Mouse (Mus musculus) lung, embryonic 16.5 days (tissue): ENCODE measurements around the gene Spsb3. TPM values are rescaled to one million over a fixed set of nuclear protein-coding genes. Genes with fewer than 3 reads are reported as not detected.

Source experiments
- ATAC-seq: fragments of 200-750 bp; cut with Nextera tagmentation; 2 replicates; pipeline ENCODE4 v1.8.0; 2017; ENCODE audit warnings: low read depth, mild to moderate bottlenecking, moderate library complexity
- H3K27ac ChIP-seq: fragments of 300-500 bp; sonication (generic); 2 replicates; pipeline ENCODE4 v1.5.1; 2014; ENCODE audit warnings: mild to moderate bottlenecking, control low read depth, low read length
- H3K27me3 ChIP-seq: fragments of 300-500 bp; sonication (generic); 2 replicates; pipeline ENCODE4 v1.6.1; 2014; ENCODE audit warnings: low read depth, low read length, mixed read lengths; ENCODE audit not compliant: control insufficient read depth, insufficient read depth
- H3K36me3 ChIP-seq: fragments of 300-500 bp; sonication (generic); 2 replicates; pipeline ENCODE4 v1.6.1; 2014; ENCODE audit warnings: low read length; ENCODE audit not compliant: control insufficient read depth, insufficient read depth
- H3K4me1 ChIP-seq: fragments of 300-500 bp; sonication (generic); replicated peaks from 2 replicates; pipeline ENCODE4 v1.6.1; 2014; ENCODE audit warnings: low read length, mixed read lengths; ENCODE audit not compliant: control insufficient read depth, insufficient read depth
- H3K4me2 ChIP-seq: fragments of 300-500 bp; sonication (generic); 2 replicates; pipeline ENCODE4 v1.6.1; 2014; ENCODE audit warnings: low read depth, low read length, control low read depth
- H3K4me3 ChIP-seq: fragments of 300-500 bp; sonication (generic); 2 replicates; pipeline ENCODE4 v1.5.1; 2014; ENCODE audit warnings: mild to moderate bottlenecking, low read length, control low read depth
- H3K9ac ChIP-seq: fragments of 300-500 bp; sonication (generic); 2 replicates; pipeline ENCODE4 v1.6.1; 2014; ENCODE audit warnings: low read length, control low read depth
- H3K9me3 ChIP-seq: fragments of 300-500 bp; sonication (generic); 2 replicates; pipeline ENCODE4 v1.6.1; 2016; ENCODE audit warnings: low read length; ENCODE audit not compliant: control insufficient read depth
- WGBS: fragments of 180-500 bp; shearing (Covaris S2); extraction: QIAGEN DNeasy Blood & Tissue Kit; methylation state at CpG from one replicate; pipeline ENCODE4 v1.1.7; 2014; 5-methylcytosine and 5-hydroxymethylcytosine counted together
- polyA plus RNA-seq: library from polyadenylated mRNA; unstranded; fragments of >200 nt; fragmentation: Nextera tagmentation; extraction: Ambion mirVana; gene quantifications from 2 replicates; pipeline ENCODE4 v1.2.1, GENCODE M21; 2015

Spsb3 gene
- polyA plus RNA-seq = 41.1 and 43.3 TPM in 2 replicates

DNA sequence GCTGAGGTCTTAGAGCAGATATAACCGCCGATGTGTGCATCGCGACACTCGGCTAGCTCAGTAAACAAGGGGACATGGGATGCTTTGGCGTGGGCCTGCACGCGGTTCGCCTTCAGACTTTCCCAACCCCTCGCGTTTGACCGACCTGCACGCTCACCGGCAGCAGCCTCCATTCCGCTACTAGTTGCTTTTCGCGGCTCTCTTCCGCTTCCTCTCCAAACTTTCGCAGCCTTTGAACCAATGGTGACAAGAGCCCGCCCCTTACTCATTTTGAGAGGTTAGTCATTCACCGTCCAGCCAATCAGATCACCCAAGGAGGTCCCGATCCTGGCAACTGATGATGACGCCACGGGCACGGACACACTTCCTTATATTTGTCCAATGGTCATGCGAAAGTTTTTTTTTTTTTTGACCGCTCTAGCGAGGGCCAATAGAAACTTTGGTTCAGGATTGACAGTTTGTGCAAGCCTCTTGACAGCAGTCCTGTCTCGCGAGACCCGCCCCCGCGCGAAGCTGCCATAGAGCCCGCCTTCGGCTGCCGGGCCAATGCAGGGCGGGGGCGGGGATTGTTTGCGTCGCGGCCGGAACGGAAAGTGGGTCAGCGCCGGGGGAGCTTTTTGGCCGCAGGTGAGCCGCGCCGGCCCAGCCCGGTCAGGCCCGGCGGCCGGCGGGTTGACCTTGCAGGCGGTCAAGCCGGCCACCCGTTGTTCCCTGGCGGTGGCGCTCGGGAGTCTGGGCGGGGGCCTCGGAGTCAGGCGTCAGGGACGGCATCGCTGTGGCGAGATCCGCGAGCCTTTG lies at the start of gene Spsb3, which contains the start of gene Nubp2:
Spsb3 (plus strand) TSS at position 510 of the 798 bp plus-strand sequence.
Nubp2 (minus strand) TSS at position 216 of the 798 bp plus-strand sequence.
- peak within 1 kb of the TSS; percentile 87 for H3K9ac ChIP-seq
- peak within 1 kb of the TSS; percentile 90 for H3K4me3 ChIP-seq
- ATAC-seq = peak; percentile 97
- peak within 1 kb of the TSS; percentile 43; the same call in 1 of the 2 replicates for H3K27ac ChIP-seq
- H3K4me1 ChIP-seq = peaks cover 17% of the 10 kb centered on the region
- H3K27me3 ChIP-seq = no peaks in the 10 kb centered on the region
- WGBS = under 1% methylated on average over 66 of the region's 69 CpGs
- H3K36me3 ChIP-seq = peaks cover 16% of the 10 kb centered on the region
- no peaks in the 10 kb centered on the region for H3K9me3 ChIP-seq
- peak within 1 kb of the TSS; percentile 90 for H3K4me2 ChIP-seq

DNA sequence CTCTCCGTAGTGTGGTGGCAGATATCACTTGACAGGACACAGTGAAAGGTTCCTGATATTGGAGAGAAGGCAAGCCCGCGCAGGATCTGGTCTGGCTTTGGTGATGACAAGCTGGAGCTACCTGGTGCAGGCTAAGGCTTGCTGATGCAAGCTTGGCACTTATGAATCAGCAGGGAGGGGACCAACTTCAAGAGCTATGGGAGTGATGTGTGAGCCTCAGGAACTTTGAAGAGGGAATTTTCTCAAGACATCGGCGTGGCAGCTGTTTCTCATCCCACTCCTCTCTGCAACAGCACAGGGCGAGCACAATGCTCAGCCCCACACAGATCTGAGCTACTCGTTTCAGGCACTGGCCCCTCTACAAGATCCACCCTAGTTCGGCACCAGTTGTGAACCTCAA lies 46.6 kb upstream of the Spsb3 start, which contains the start of gene Hagh:
Hagh (plus strand) TSS at position 302 of the 400 bp plus-strand sequence.
- no peak within 1 kb of the TSS for H3K4me2 ChIP-seq
- 58% methylated on average over 8 of the region's 8 CpGs for WGBS

DNA sequence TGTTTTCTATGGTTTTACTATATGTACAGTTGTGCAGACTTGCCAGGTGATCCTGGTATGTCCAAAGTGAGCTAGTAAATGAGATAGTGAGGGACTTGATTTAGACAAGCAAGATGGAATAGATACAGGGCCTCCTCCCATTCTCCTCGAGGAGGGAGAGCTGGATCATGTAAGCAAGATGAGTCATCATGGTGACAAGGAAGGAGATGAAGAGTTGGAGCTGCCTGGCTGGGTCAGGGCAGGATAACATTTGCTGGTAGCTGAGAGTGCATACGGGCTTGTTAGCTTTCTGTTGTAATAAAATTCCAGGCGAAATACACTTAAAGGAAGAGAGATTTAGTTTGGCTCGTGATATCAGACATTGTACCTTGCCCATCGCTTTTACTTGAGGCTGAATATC lies 46.1 kb upstream of the Spsb3 start:
- Histone ChIP-seq H3K4me1 (no peaks in the 10 kb centered on the region), H3K9me3 (no peaks in the 10 kb centered on the region), H3K36me3 (no peaks in the 10 kb centered on the region), H3K9ac (no peak overlapping the region), H3K4me3 (no peak overlapping the region), H3K4me2 (no peak overlapping the region), H3K27ac (no peak overlapping the region), H3K27me3 (no peaks in the 10 kb centered on the region)
- WGBS = 46% methylated on average over 5 of the region's 5 CpGs
- no peak for ATAC-seq

More for the DNA sequence above, 46.6 kb upstream of the Spsb3 start, which contains the start of gene Hagh:
- H3K27me3 ChIP-seq = no peaks in the 10 kb centered on the region
- no peak for ATAC-seq
- H3K4me3 ChIP-seq = no peak within 1 kb of the TSS
- no peak within 1 kb of the TSS for H3K9ac ChIP-seq
- H3K4me1 ChIP-seq = no peaks in the 10 kb centered on the region
- H3K27ac ChIP-seq = no peak within 1 kb of the TSS
- H3K36me3 ChIP-seq = no peaks in the 10 kb centered on the region
- no peaks in the 10 kb centered on the region for H3K9me3 ChIP-seq

DNA sequence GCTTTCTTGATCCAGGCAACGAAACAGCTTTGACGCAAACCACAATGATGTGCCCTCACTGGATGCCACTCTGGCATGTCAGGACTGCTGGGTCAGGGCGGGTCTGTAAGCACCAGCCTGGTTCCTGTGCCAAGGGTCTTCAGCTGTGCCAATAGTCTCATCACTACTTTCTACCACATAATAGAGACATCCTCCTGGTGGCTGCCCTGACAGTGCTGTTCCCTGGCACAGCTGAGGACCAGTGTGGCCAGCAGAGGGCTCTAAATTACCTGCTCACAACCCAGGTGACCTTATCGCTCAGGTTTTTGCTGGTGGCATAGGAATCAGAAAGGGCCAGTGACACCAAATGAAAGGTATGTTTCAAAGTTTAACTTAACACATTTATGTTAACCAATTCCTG lies 45.3 kb upstream of the Spsb3 start:
- no peak overlapping the region for H3K9ac ChIP-seq
- no peak for ATAC-seq
- H3K27ac ChIP-seq = no peak overlapping the region
- H3K36me3 ChIP-seq = no peaks in the 10 kb centered on the region
- H3K4me2 ChIP-seq = no peak overlapping the region
- no peaks in the 10 kb centered on the region for H3K27me3 ChIP-seq
- no peak overlapping the region for H3K4me3 ChIP-seq
- H3K4me1 ChIP-seq = no peaks in the 10 kb centered on the region
- WGBS = 41% methylated on average over 4 of the region's 4 CpGs
- no peaks in the 10 kb centered on the region for H3K9me3 ChIP-seq

DNA sequence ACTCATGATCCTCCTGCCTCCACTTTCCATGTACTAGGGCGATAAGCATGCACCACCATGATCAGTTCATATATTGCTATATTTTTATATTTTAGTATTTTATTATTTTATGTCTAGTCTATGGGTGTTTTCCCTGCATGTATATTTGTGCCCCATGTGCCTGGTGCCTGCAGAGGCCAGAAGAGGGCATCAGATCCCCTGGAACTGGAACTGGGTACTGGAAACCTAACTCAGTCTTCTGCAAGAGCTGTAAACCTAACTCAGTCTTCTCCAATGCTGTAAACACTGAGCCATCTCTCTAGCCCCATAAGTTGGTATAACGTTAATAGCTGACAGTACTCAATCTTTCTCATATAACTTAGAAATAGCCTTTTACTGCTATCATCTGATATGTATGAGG lies 43.8 kb upstream of the Spsb3 start:
- Histone ChIP-seq H3K4me3 (no peak overlapping the region), H3K4me2 (no peak overlapping the region), H3K36me3 (no peaks in the 10 kb centered on the region), H3K27me3 (no peaks in the 10 kb centered on the region), H3K9ac (no peak overlapping the region), H3K4me1 (no peaks in the 10 kb centered on the region), H3K27ac (no peak overlapping the region), H3K9me3 (no peaks in the 10 kb centered on the region)
- no peak for ATAC-seq
- WGBS = 60% methylated on average over 2 of the region's 2 CpGs

DNA sequence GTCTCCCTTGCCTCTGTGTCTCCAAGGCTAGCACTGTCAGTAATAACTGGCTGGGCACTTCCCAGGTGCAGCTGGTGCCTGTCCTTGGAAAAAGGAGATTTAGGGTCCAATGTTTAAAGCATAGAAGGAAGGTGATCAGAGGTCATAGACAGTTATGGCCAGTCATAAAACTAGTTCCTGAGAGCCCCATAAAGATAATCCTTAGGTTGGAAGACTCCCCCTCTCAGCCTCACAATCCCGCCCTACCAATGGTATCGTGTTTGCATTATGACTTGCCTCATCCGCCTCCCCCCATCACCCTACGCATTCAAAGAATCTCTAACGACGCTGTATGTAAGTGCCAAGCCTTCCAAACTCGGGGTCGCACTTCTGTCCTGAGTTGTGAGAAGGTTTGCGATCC lies 41.9 kb upstream of the Spsb3 start:
- Histone ChIP-seq H3K4me2 (no peak overlapping the region), H3K27me3 (no peaks in the 10 kb centered on the region), H3K9me3 (no peaks in the 10 kb centered on the region), H3K4me1 (peaks cover 6% of the 10 kb centered on the region), H3K9ac (no peak overlapping the region), H3K27ac (no peak overlapping the region), H3K4me3 (no peak overlapping the region), H3K36me3 (no peaks in the 10 kb centered on the region)
- WGBS = 50% methylated on average over 9 of the region's 9 CpGs
- ATAC-seq = no peak

DNA sequence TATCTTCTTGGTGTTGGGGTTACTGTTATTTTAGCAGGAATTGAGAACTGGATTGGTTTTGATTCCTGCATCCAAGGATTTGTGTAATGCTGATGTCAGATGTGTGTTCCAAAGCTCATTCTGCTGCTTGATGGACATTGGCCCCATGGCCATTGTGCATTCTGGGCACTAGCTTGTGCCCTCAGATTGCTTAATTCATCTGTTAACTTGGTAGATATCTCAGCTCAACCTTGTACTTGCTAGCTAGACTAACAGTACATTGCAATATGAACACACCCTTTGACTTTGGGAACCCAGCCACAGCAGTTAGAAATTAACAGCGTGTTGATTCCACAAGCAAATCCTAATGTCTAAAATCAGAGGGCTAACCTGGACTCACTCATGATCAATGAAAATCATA lies 39.1 kb upstream of the Spsb3 start:
- no peak overlapping the region for H3K9ac ChIP-seq
- 93% methylated on average over 1 of the region's 1 CpGs for WGBS

DNA sequence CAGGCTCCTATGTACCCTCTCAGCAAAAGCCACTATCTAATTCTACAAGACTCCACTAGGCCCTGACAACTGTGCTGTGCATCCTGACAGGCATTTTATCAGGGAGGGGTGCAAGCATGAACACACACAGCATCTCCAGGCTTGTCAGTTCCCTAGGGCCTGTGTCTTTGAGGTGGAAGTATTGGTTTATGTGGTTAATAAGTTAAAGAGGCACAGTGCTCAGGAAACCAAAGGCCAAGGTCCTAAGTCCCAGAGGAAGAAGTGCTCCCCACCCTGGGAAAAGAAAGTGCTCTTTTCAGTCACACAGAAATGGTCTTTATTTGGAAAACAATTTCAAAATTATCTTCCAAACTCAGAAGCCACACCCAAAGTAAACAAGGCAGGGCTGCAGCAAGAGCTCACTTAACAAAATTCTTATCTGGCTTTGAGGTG lies 37.8 kb upstream of the Spsb3 start:
- Histone ChIP-seq H3K9me3 (no peaks in the 10 kb centered on the region), H3K27ac (no peak overlapping the region), H3K9ac (no peak overlapping the region), H3K4me3 (peak overlapping the region; percentile 0; the same call in 1 of the 2 replicates), H3K27me3 (peaks cover 5% of the 10 kb centered on the region), H3K4me1 (peaks cover 12% of the 10 kb centered on the region), H3K36me3 (peaks cover 4% of the 10 kb centered on the region; the same call in 1 of the 2 replicates), H3K4me2 (peak overlapping the region; percentile 46)
- ATAC-seq = no peak

More for the DNA sequence above, 39.1 kb upstream of the Spsb3 start:
- H3K4me1 ChIP-seq = peaks cover 12% of the 10 kb centered on the region
- H3K36me3 ChIP-seq = no peaks in the 10 kb centered on the region
- peaks cover 5% of the 10 kb centered on the region for H3K27me3 ChIP-seq
- H3K4me3 ChIP-seq = no peak overlapping the region
- H3K9me3 ChIP-seq = no peaks in the 10 kb centered on the region
- H3K27ac ChIP-seq = no peak overlapping the region
- ATAC-seq = no peak
- H3K4me2 ChIP-seq = no peak overlapping the region

DNA sequence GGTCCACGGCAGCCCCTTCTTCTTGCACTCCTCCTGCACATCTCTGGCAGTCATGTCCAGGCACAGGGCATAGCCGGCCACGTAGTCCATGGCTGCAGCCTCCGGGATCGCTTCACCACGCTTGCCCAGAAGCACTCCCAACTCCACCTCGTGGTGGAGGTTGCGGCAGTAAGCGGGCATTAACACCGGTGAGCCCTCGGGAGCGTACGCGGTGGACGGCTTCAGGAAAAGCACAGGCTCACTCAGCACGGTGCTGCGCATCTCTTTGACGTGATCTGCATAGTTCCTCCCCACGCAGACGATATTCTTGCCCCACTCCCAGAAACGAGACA lies 36.7 kb upstream of the Spsb3 start:
- H3K4me3 ChIP-seq = peak overlapping the region; percentile 88
- H3K9ac ChIP-seq = peak overlapping the region; percentile 85
- H3K27ac ChIP-seq = peak overlapping the region; percentile 97
- H3K27me3 ChIP-seq = peaks cover 5% of the 10 kb centered on the region
- peak; percentile 67 for ATAC-seq
- no peaks in the 10 kb centered on the region for H3K9me3 ChIP-seq
- WGBS = 0% methylated on average over 21 of the region's 21 CpGs
- H3K36me3 ChIP-seq = peaks cover 5% of the 10 kb centered on the region; the same call in 1 of the 2 replicates
- peaks cover 12% of the 10 kb centered on the region for H3K4me1 ChIP-seq
- peak overlapping the region; percentile 94 for H3K4me2 ChIP-seq
